15 mouse cellular contexts compared by ENCODE assay signal in the genomic region with DNA sequence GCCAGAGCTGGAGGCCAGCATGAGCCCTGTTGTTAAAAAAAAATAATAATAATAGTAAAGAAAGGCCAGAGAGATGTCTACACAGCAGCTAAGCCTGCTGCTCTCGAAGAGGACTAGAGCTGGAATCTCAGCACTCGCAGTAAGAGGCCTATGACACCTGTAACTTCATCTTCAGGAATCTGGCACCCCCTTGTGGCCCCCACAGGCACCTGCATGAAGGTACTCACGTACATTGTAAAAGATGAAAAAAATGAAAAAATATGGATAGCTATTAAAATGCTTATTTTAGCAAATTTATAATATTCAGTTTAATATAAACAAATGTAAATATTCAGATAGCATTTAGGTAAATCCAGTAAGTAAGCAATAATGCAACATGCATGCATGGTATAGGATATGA. TPM values are rescaled to one million over a fixed set of nuclear protein-coding genes. Genes with fewer than 3 reads are reported as not detected.
DNase-seq lines count a peak whose midpoint lies in the region; TF ChIP-seq lines count a peak whose summit lies in the region.
"Had no signal": no experiment of that assay in that cellular context is flagged by ENCODE, and none has a peak within 500 bp of the region (broad histone marks: within the 10 kb centered on the region; RNA-seq: fewer than 3 reads in every experiment).

No protein-coding gene starts in this region.

- TF ChIP-seq POLR2A in lung, adult 2 months (IDR thresholded peaks at IDR 0.05; ENCODE audit: borderline replicate concordance, extremely low read depth, low read depth, low read length) = no peak
- TF ChIP-seq POLR2A in bone marrow macrophage, adult 2 months (IDR thresholded peaks at IDR 0.05; ENCODE audit: borderline replicate concordance, low read depth, low read length) = no peak

- WGBS in lung, adult 2 months = 95% methylated on average over 3 of the region's 3 CpGs

- no peak overlapping the region for H3K27ac ChIP-seq in bone marrow macrophage, adult 2 months (ENCODE audit: insufficient read depth, low read depth, low read length)
- H3K27ac ChIP-seq: limb, embryonic 12.5 days had no signal

- H3K4me1 ChIP-seq in lung, adult 2 months (ENCODE audit: control insufficient read depth, insufficient read depth, low read length) = 0 out of 2 replicates have a peak, but pooled peaks cover 7% of the 10 kb centered on the region
- peaks cover 4% of the 10 kb centered on the region for H3K4me1 ChIP-seq in bone marrow macrophage, adult 2 months (ENCODE audit: control insufficient read depth, insufficient read depth, low read length)
- H3K4me1 ChIP-seq: limb, embryonic 12.5 days had no signal

- peak; percentile 39 for DNase-seq in adrenal gland, postnatal 14 days
- no peak for DNase-seq in adrenal gland, adult 8-10 months
- no peak for DNase-seq in lung, adult 2 months
- DNase-seq in lung, adult 18-20 months = no peak
- peak; percentile 20 for DNase-seq in CD4-positive helper T cell, adult 2 months (ENCODE audit: low read depth, low spot score)
- DNase-seq in right cerebral cortex, postnatal 10 days (ENCODE audit: low spot score in 2 of 2) = no peak
- no peak for DNase-seq in adrenal gland, postnatal 25 days
- DNase-seq: adrenal gland, postnatal 10 days had no signal

- TF ChIP-seq CTCF in lung, adult 2 months (IDR thresholded peaks at IDR 0.05; ENCODE audit: insufficient read depth, low read length) = peak; percentile 43
- peak; percentile 35; the same call in 1 of the 2 replicates for TF ChIP-seq CTCF in bone marrow macrophage, adult 2 months (IDR thresholded peaks at IDR 0.05; ENCODE audit: low read depth, low read length)

- H3K4me3 ChIP-seq in lung, adult 2 months (replicated peaks; ENCODE audit: extremely low read depth, low read depth, low read length) = no peak overlapping the region
- no peak overlapping the region for H3K4me3 ChIP-seq in bone marrow macrophage, adult 2 months (ENCODE audit: insufficient read depth, low read length)
- H3K4me3 ChIP-seq: limb, embryonic 12.5 days had no signal

RNA-seq across cellular contexts. Expression of gene Defb48, which starts 44.9 kb away (rescaled TPM):
- not detected in 2 replicates for total RNA-seq in adrenal gland, postnatal 14 days (2021)
- total RNA-seq in adrenal gland, adult 8-10 months (2022) = not detected
- not detected in 2 replicates for polyA plus RNA-seq in lung, adult 2 months (2012; rRNA removed)
- polyA plus RNA-seq in bone marrow macrophage, adult 2 months (2012; ENCODE audit: insufficient read depth, insufficient read length, missing spikeins) = not detected in 2 replicates
- not detected in 2 replicates for total RNA-seq in adrenal gland, postnatal 25 days (2021)
- total RNA-seq: adrenal gland, postnatal 10 days; gastrocnemius, adult 18-20 months; megakaryocyte-erythroid progenitor cell, adult 5-6 weeks; neutrophil, adult 5-6 weeks had no signal
- polyA plus RNA-seq: heart, embryonic 16.5 days; large intestine, adult 2 months; limb, embryonic 12.5 days had no signal

RNA-seq across cellular contexts. Expression of gene Defb47, which starts 58.4 kb away (rescaled TPM):
- not detected in 2 replicates for total RNA-seq in adrenal gland, postnatal 14 days (2021)
- not detected for total RNA-seq in adrenal gland, adult 8-10 months (2022)
- not detected in 2 replicates for polyA plus RNA-seq in lung, adult 2 months (2012; rRNA removed)
- polyA plus RNA-seq in bone marrow macrophage, adult 2 months (2012; ENCODE audit: insufficient read depth, insufficient read length, missing spikeins) = not detected in 2 replicates
- not detected in 2 replicates for total RNA-seq in adrenal gland, postnatal 25 days (2021)
- total RNA-seq: adrenal gland, postnatal 10 days; gastrocnemius, adult 18-20 months; megakaryocyte-erythroid progenitor cell, adult 5-6 weeks; neutrophil, adult 5-6 weeks had no signal
- polyA plus RNA-seq: heart, embryonic 16.5 days; large intestine, adult 2 months; limb, embryonic 12.5 days had no signal

Comparison
In these comparisons a context has a peak if more than half of its experiments do, and no peak if none do; other contexts are left out.
1. DNase-seq: peak in adrenal gland, postnatal 14 days (single experiment) and CD4-positive helper T cell, adult 2 months (single experiment); none in adrenal gland, adult 8-10 months (single experiment), lung, adult 2 months (single experiment), lung, adult 18-20 months (0 of 2), right cerebral cortex, postnatal 10 days (0 of 2) and adrenal gland, postnatal 25 days (single experiment).